Mouse (Mus musculus) kidney, embryonic 16.5 days (tissue): ENCODE results near the gene Pitpnc1. TPM values are rescaled to one million over a fixed set of nuclear protein-coding genes. Genes with fewer than 3 reads are reported as not detected.
A peak's percentile ranks its signal among the peaks of the same experiment; 100 is the strongest.

Experiments used
- ATAC-seq: fragments of 200-750 bp; cut with Nextera tagmentation; 2 replicates; pipeline ENCODE4 v1.8.0; 2017; ENCODE audit warnings: moderate TSS enrichment; ENCODE audit not compliant: low FRiP score, low TSS enrichment
- H3K27ac ChIP-seq: fragments of 300-500 bp; sonication (generic); 2 replicates; pipeline ENCODE4 v1.5.1; 2014; ENCODE audit warnings: low read length
- H3K27me3 ChIP-seq: fragments of 300-500 bp; sonication (generic); 2 replicates; pipeline ENCODE4 v1.6.1; 2014; ENCODE audit warnings: low read length, control low read depth, mixed read lengths; ENCODE audit not compliant: insufficient read depth
- H3K36me3 ChIP-seq: fragments of 300-500 bp; sonication (generic); 2 replicates; pipeline ENCODE4 v1.6.1; 2014; ENCODE audit warnings: low read length, control low read depth, mixed read lengths; ENCODE audit not compliant: insufficient read depth
- H3K4me1 ChIP-seq: fragments of 300-500 bp; sonication (generic); 2 replicates; pipeline ENCODE4 v1.6.1; 2014; ENCODE audit warnings: low read length, control low read depth, mixed read lengths; ENCODE audit not compliant: insufficient read depth
- H3K4me2 ChIP-seq: fragments of 300-500 bp; sonication (generic); replicated peaks from 2 replicates; pipeline ENCODE4 v1.6.1; 2014; ENCODE audit warnings: low read depth, low read length
- H3K4me3 ChIP-seq: fragments of 300-500 bp; sonication (generic); 2 replicates; pipeline ENCODE4 v1.5.1; 2014; ENCODE audit warnings: mild to moderate bottlenecking, low read length
- H3K9ac ChIP-seq: fragments of 300-500 bp; sonication (generic); replicated peaks from 2 replicates; pipeline ENCODE4 v1.6.1; 2014; ENCODE audit warnings: low read length
- H3K9me3 ChIP-seq: fragments of 300-500 bp; sonication (generic); 2 replicates; pipeline ENCODE4 v1.6.1; 2016; ENCODE audit warnings: low read length, control low read depth
- whole genome bisulfite sequencing: fragments of 180-500 bp; shearing (Covaris S2); extraction: QIAGEN DNeasy Blood & Tissue Kit; methylation state at CpG from one replicate; pipeline ENCODE4 v1.1.7; 2014; 5-methylcytosine and 5-hydroxymethylcytosine counted together
- polyA plus RNA-seq: library from polyadenylated mRNA; unstranded; fragments of >200 nt; fragmentation: Nextera tagmentation; extraction: Ambion mirVana; gene quantifications from 2 replicates; pipeline ENCODE4 v1.2.1, GENCODE M21; 2015

Pitpnc1 gene
- polyA plus RNA-seq, 1 experiment from 2014 or later = 21.5 TPM

DNA sequence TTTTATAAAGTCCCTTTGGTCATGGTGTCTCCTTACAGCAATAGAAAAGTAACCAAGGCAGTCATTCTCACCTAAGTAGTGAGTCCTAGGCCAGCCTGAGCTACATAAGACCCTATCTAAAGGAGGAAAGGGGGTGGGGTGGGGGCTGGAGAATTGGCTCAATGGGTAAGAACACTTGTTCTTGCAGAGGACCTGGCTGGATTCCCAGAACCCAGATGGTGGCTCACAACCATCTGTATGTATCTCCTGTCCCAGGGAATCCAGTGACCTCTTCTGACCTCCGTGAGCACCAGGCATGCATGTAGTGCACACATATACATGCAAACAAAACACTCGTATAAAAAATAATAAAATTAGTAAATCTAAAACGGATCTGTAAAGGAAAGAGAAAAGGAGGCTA is 24.8 kb downstream of the Pitpnc1 start:
- Histone ChIP-seq H3K36me3 (no peaks in the 10 kb centered on the region), H3K4me1 (peaks cover 45% of the 10 kb centered on the region), H3K27ac (no peak overlapping the region), H3K4me2 (no peak overlapping the region), H3K9ac (no peak overlapping the region), H3K9me3 (no peaks in the 10 kb centered on the region), H3K27me3 (no peaks in the 10 kb centered on the region), H3K4me3 (no peak overlapping the region)
- WGBS = 88% methylated on average over 3 of the region's 3 CpGs
- ATAC-seq = no peak

DNA sequence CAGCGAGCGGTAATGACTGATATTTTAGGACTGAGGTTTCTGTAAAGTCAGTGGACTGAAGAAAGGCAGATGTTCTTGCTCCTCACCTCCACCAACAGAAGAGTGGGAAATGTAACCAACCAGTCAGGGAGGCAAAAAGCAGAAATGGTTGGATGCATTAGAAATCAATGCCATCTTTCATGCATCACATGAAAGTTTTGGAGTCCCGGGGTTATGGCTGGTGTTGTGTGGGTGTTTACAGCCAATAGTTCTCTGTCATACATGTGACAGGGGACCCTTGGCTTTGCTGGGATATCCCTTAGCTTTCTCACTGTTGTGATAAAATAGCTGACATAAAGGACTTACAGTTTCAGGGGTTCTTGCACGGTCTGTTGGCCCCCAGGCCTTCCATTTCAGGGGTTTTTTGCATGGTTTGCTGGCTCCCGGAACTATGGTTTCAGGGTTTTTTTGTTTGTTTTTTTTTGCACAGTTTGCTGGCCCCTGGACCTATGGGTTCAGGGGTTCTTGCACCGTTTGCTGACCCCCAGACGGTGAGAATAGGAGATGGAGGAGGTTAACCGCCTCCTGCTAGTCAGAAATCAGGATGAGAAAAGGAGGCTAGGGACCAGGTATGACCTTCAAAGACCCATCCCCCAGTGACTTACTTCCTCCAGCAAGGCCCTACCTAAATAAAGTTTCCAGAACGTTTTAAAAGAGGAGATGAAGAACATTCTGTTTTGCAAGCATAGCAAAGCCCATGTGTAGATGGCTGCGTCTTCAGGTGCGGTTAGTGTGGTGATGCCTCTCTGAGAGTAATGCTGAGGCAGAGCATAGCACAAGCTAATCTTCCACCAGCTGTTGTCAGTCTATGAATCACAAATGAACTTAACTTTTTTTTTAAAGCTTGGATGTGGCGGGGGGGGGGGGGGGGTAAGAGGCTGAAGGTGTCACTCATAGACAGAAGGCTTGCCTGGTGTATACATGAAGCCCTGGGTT is 27.1 kb downstream of the Pitpnc1 start:
- H3K36me3 ChIP-seq = no peaks in the 10 kb centered on the region
- H3K27me3 ChIP-seq = no peaks in the 10 kb centered on the region
- no peaks in the 10 kb centered on the region for H3K9me3 ChIP-seq
- no peak overlapping the region for H3K9ac ChIP-seq
- H3K4me2 ChIP-seq = no peak overlapping the region
- no peak overlapping the region; the same call in 1 of the 2 replicates for H3K27ac ChIP-seq
- no peak overlapping the region for H3K4me3 ChIP-seq
- no peak for ATAC-seq
- 53% methylated on average over 12 of the region's 12 CpGs for WGBS
- H3K4me1 ChIP-seq = peaks cover 24% of the 10 kb centered on the region

DNA sequence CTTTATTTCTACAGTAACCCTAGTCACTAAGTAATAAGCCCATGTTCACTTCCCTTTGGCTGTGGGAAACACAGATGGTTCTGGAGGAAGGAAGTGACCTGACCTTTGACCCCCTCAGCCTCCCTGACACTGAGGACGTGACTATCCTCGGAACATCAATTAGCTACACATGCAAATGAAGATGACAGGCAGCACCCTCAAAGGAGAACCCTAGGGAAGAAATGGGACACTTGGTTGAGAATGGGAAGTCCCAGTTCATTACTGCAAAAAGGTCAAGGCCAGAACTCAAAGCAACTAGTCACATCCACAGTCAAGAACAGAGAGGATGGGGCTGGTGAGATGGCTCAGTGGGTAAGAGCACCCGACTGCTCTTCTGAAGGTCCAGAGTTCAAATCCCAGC is 29.4 kb downstream of the Pitpnc1 start:
- Histone ChIP-seq H3K9ac (no peak overlapping the region), H3K9me3 (no peaks in the 10 kb centered on the region), H3K27me3 (no peaks in the 10 kb centered on the region), H3K4me2 (no peak overlapping the region), H3K27ac (no peak overlapping the region), H3K4me1 (peaks cover 17% of the 10 kb centered on the region), H3K36me3 (no peaks in the 10 kb centered on the region), H3K4me3 (no peak overlapping the region)
- ATAC-seq = no peak
- WGBS = 44% methylated on average over 3 of the region's 3 CpGs

DNA sequence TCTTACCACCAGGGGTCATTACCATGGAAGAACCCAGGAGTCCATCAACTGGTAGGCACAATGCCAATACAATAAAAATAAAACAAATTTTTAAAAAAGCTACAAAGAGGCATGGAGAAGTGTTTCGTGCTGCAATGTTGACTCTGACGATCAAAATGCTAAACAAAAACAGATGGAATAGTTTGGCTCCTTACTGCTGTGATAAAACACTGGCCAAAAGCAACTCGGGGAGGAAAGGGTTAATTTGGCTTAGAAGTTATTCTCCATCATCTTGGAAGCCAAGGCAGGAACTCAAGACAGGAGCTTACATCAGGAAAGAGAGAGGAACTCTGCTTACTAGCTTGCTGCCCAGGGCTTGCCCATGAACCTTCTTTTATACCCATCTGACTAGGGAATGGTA is 32.4 kb downstream of the Pitpnc1 start:
- no peaks in the 10 kb centered on the region for H3K9me3 ChIP-seq
- no peaks in the 10 kb centered on the region for H3K36me3 ChIP-seq
- H3K27me3 ChIP-seq = no peaks in the 10 kb centered on the region
- H3K9ac ChIP-seq = no peak overlapping the region
- H3K4me1 ChIP-seq = peaks cover 7% of the 10 kb centered on the region
- no peak overlapping the region for H3K4me3 ChIP-seq
- no peak for ATAC-seq
- WGBS = 74% methylated on average over 3 of the region's 3 CpGs
- H3K27ac ChIP-seq = no peak overlapping the region
- no peak overlapping the region for H3K4me2 ChIP-seq

DNA sequence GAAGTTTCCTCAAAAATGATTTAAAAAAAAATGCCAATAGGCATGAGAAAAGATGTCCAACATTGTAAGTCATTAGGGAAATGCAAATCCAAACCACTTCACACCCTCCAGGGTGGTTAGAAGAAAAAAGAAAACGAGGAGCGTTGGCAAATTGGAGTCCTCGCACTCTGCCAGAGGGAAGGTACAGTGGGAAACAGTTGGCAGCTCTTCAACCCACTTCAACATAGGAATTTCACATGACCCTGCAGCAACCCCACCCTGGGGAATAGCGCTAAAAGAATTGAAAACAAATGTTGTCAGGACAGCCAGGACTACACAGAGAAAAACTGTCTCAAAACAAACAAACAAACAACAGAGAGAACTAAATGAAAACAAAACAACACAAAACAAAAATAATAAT is 32.8 kb downstream of the Pitpnc1 start:
- Histone ChIP-seq H3K4me3 (no peak overlapping the region), H3K36me3 (no peaks in the 10 kb centered on the region), H3K4me1 (peaks cover 4% of the 10 kb centered on the region; the same call in 1 of the 2 replicates), H3K4me2 (no peak overlapping the region), H3K27ac (no peak overlapping the region), H3K9me3 (no peaks in the 10 kb centered on the region), H3K9ac (no peak overlapping the region), H3K27me3 (no peaks in the 10 kb centered on the region)
- WGBS = 56% methylated on average over 4 of the region's 4 CpGs
- ATAC-seq = no peak

DNA sequence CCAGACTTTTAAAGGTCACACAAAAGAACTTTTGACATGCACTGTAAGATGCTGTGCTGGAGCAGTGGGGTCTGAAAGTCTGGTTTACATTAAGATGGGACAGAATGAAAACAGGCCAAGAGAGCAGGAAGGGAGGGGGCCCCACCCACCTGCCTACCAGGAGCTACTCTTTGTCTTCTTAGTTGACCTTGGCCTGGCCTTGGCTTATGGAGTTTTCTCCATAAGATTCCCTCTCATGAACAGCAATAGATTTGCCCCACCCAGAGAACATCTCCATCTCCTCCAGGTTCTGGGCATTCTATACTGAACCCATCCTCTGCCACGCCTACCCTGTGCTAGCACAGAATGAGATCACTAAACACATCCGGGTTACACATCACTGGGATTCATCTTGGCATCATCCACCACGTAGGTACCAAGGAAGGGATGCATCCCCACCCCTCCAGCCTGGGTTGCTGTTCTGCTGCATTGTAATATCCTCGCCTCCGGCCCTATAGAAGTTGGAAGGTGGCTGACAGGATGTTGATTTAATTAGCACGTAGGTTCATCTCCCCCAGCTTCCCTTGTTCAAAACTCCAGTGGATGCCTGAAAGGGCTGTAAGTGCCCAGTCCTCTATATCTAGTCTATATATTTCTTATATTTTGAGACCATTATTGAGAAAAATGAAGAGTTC is 34.6 kb downstream of the Pitpnc1 start:
- no peaks in the 10 kb centered on the region for H3K9me3 ChIP-seq
- no peaks in the 10 kb centered on the region for H3K36me3 ChIP-seq
- no peak overlapping the region for H3K27ac ChIP-seq
- H3K4me2 ChIP-seq = no peak overlapping the region
- H3K27me3 ChIP-seq = no peaks in the 10 kb centered on the region
- 92% methylated on average over 6 of the region's 6 CpGs for WGBS
- ATAC-seq = no peak
- peaks cover 4% of the 10 kb centered on the region for H3K4me1 ChIP-seq
- no peak overlapping the region for H3K4me3 ChIP-seq
- H3K9ac ChIP-seq = no peak overlapping the region

DNA sequence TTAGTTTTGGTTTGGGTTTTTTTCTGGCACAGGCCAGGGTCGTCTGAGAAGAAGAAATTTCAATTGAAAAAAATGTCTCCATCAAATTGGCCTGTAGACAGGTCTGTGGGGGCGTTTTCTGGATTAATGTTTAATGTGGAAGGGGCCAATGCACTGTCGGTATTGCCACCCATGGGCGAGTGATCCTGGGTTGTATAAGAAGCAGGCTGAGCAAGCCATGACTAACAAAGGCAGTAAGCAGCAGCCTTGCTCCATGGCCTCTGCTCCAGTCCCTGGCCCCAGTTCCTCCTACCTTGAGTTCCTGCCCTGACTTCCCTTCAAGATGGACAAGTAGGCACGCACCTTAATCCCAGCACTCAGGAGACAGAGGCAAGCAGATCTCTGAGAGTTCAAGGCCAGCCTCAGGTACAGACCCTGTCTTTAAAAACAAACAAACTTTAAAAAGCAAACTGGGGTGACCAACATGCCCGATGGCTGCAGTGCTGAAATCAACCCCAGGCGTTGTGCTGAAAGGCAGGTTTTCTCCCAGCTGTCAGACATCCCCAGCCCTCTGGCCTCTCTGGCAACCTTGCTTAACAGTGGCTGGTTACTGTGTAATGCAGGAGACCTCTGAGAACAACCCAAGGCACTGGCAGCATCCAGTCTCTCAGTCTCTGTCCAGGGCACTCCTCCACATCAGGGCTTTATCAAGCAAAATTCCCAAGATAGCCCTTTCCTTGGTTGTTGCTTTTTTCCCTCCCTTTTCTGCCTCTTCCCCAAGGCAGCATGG is 39.1 kb downstream of the Pitpnc1 start:
- no peaks in the 10 kb centered on the region for H3K27me3 ChIP-seq
- ATAC-seq = peak; percentile 69; the same call in 1 of the 2 replicates
- no peak overlapping the region for H3K4me2 ChIP-seq
- WGBS = 55% methylated on average over 7 of the region's 7 CpGs
- H3K4me3 ChIP-seq = no peak overlapping the region
- no peak overlapping the region for H3K9ac ChIP-seq
- peak overlapping the region; percentile 35; the same call in 1 of the 2 replicates for H3K27ac ChIP-seq
- no peaks in the 10 kb centered on the region for H3K36me3 ChIP-seq
- H3K4me1 ChIP-seq = no peaks in the 10 kb centered on the region; the same call in 1 of the 2 replicates
- H3K9me3 ChIP-seq = no peaks in the 10 kb centered on the region

DNA sequence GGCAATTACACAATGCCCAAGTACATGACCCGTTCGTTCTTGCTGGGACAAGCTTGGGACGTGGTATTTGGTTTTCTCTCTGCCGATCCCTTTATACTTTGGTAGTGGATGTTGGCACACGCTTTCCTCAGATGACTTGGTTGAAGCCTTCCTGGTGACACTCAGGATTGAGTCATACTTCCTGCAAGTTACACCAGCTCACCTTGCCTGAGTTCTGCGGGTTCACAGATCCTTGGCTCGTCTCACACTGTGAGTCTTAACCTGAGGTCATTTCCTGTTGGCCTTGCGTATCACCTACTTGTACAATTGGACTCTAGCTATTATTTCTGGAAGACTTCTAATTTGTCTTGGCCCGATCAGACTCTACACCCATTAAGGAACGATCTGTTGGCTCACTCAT is 42.5 kb downstream of the Pitpnc1 start:
- Histone ChIP-seq H3K36me3 (no peaks in the 10 kb centered on the region), H3K9ac (no peak overlapping the region), H3K4me2 (no peak overlapping the region), H3K27me3 (no peaks in the 10 kb centered on the region), H3K4me1 (no peaks in the 10 kb centered on the region; the same call in 1 of the 2 replicates), H3K27ac (no peak overlapping the region), H3K9me3 (no peaks in the 10 kb centered on the region), H3K4me3 (no peak overlapping the region)
- no peak for ATAC-seq
- WGBS = 85% methylated on average over 10 of the region's 10 CpGs

DNA sequence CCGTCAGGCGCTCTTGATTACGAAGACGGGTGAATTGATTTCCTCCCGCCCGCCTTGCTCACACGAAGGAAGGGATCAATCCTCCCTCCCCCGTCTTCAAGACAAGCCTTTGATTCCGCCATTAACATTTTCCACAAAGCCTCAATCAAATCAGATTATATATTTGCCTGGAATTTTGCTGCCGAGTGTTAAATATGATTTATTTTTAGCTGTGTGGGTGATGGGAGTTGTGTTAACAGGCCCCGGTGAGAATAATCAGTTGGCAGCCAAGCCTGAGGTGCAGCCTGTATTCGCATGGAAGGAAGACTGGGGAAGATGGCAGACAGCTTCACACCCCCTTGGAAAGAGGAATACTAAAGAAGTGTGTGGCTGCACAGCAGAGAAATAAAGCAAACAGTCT is 46.3 kb downstream of the Pitpnc1 start:
- no peak overlapping the region for H3K27ac ChIP-seq

More for the DNA sequence above, 46.3 kb downstream of the Pitpnc1 start:
- 79% methylated on average over 12 of the region's 12 CpGs for whole genome bisulfite sequencing
- Histone ChIP-seq H3K4me2 (no peak overlapping the region), H3K9ac (no peak overlapping the region), H3K9me3 (no peaks in the 10 kb centered on the region), H3K27me3 (no peaks in the 10 kb centered on the region), H3K4me3 (no peak overlapping the region), H3K36me3 (no peaks in the 10 kb centered on the region), H3K4me1 (no peaks in the 10 kb centered on the region)
- no peak for ATAC-seq
